Mouse (Mus musculus) intestine, postnatal 0 days (tissue): ENCODE data around the gene Prkcz. TPM values are rescaled to one million over a fixed set of nuclear protein-coding genes. Genes with fewer than 3 reads are reported as not detected.

Experiments used
- ATAC-seq: fragments of 200-750 bp; cut with Nextera tagmentation; 2 replicates; pipeline ENCODE4 v1.8.0; 2017; ENCODE audit warnings: mild to moderate bottlenecking, moderate TSS enrichment, moderate library complexity
- H3K27ac ChIP-seq: fragments of 300-500 bp; sonication (generic); 2 replicates; pipeline ENCODE4 v1.5.1; 2014; ENCODE audit warnings: mild to moderate bottlenecking, low read depth, low read length, moderate library complexity
- H3K27me3 ChIP-seq: fragments of 300-500 bp; sonication (generic); replicated peaks from 2 replicates; pipeline ENCODE4 v1.6.1; 2014; ENCODE audit warnings: low read length, mixed read lengths; ENCODE audit not compliant: control insufficient read depth, insufficient read depth
- H3K36me3 ChIP-seq: fragments of 300-500 bp; sonication (generic); 2 replicates; pipeline ENCODE4 v1.6.1; 2014; ENCODE audit warnings: mild to moderate bottlenecking, moderate library complexity; ENCODE audit not compliant: control insufficient read depth, insufficient read depth
- H3K4me1 ChIP-seq: fragments of 300-500 bp; sonication (generic); replicated peaks from 2 replicates; pipeline ENCODE4 v1.6.1; 2014; ENCODE audit warnings: antibody characterized with exemption, low read length, mixed read lengths; ENCODE audit not compliant: control insufficient read depth, insufficient read depth
- H3K4me2 ChIP-seq: fragments of 300-500 bp; sonication (generic); replicated peaks from 2 replicates; pipeline ENCODE4 v1.6.1; 2014; ENCODE audit warnings: low read depth, mild to moderate bottlenecking, moderate library complexity
- H3K4me3 ChIP-seq: fragments of 300-500 bp; sonication (generic); 2 replicates; pipeline ENCODE4 v1.5.1; 2014; ENCODE audit warnings: low read depth, low read length
- H3K9ac ChIP-seq: fragments of 300-500 bp; sonication (generic); 2 replicates; pipeline ENCODE4 v1.6.1; 2014; ENCODE audit warnings: mild to moderate bottlenecking, low read depth, low read length
- H3K9me3 ChIP-seq: fragments of 300-500 bp; sonication (generic); 2 replicates; pipeline ENCODE4 v1.6.1; 2016; ENCODE audit warnings: mixed run types; ENCODE audit not compliant: control insufficient read depth
- CTCF ChIP-seq: sonication (generic); IDR thresholded peaks from 2 replicates; pipeline ENCODE4 v1.5.1; 2016; ENCODE audit warnings: low read depth, mild to moderate bottlenecking, control low read depth, antibody characterized with exemption, moderate library complexity
- whole genome bisulfite sequencing: fragments of 180-500 bp; shearing (Covaris S2); extraction: QIAGEN DNeasy Blood & Tissue Kit; methylation state at CpG from one replicate; pipeline ENCODE4 v1.1.7; 2014; 5-methylcytosine and 5-hydroxymethylcytosine counted together
- polyA plus RNA-seq: library from polyadenylated mRNA; unstranded; fragments of >200 nt; fragmentation: Nextera tagmentation; extraction: Ambion mirVana; gene quantifications from 2 replicates; pipeline ENCODE4 v1.2.1, GENCODE M21; 2015

Prkcz gene
- polyA plus RNA-seq, 1 experiment from 2014 or later: 31.7 TPM

GRCm38 (mm10) chr4:155298826-155299225, 62.3 kb downstream of the Prkcz start:
- no peak for ATAC-seq
- H3K27me3 ChIP-seq: no peaks in the 10 kb centered on the region
- no peak for TF ChIP-seq CTCF
- WGBS: 93% methylated on average over 4 of the region's 4 CpGs
- H3K27ac ChIP-seq: no peak overlapping the region
- no peaks in the 10 kb centered on the region for H3K4me1 ChIP-seq
- H3K9ac ChIP-seq: no peak overlapping the region
- H3K36me3 ChIP-seq: no peaks in the 10 kb centered on the region; the same call in 1 of the 2 replicates
- H3K9me3 ChIP-seq: no peaks in the 10 kb centered on the region
- H3K4me2 ChIP-seq: no peak overlapping the region
- no peak overlapping the region for H3K4me3 ChIP-seq

GRCm38 (mm10) chr4:155297057-155297456, 64.1 kb downstream of the Prkcz start:
- Histone ChIP-seq H3K36me3 (no peaks in the 10 kb centered on the region; the same call in 1 of the 2 replicates), H3K9me3 (no peaks in the 10 kb centered on the region), H3K4me1 (no peaks in the 10 kb centered on the region), H3K27ac (no peak overlapping the region), H3K4me3 (no peak overlapping the region), H3K9ac (no peak overlapping the region), H3K27me3 (no peaks in the 10 kb centered on the region), H3K4me2 (no peak overlapping the region)
- no peak for ATAC-seq
- WGBS: 62% methylated on average over 2 of the region's 2 CpGs
- TF ChIP-seq CTCF: peak; percentile 60

GRCm38 (mm10) chr4:155295996-155296395, 65.2 kb downstream of the Prkcz start:
- Histone ChIP-seq H3K36me3 (no peaks in the 10 kb centered on the region; the same call in 1 of the 2 replicates), H3K27ac (no peak overlapping the region), H3K9ac (no peak overlapping the region), H3K4me3 (no peak overlapping the region), H3K4me2 (no peak overlapping the region), H3K9me3 (no peaks in the 10 kb centered on the region), H3K27me3 (no peaks in the 10 kb centered on the region), H3K4me1 (no peaks in the 10 kb centered on the region)
- WGBS: 70% methylated on average over 4 of the region's 4 CpGs
- no peak for ATAC-seq
- TF ChIP-seq CTCF: peak; percentile 41; the same call in 1 of the 2 replicates

GRCm38 (mm10) chr4:155295026-155295590, 66.1 kb downstream of the Prkcz start:
- H3K27ac ChIP-seq: no peak overlapping the region
- no peaks in the 10 kb centered on the region for H3K9me3 ChIP-seq
- H3K4me1 ChIP-seq: no peaks in the 10 kb centered on the region
- peak; percentile 44 for TF ChIP-seq CTCF
- H3K36me3 ChIP-seq: no peaks in the 10 kb centered on the region; the same call in 1 of the 2 replicates
- no peak overlapping the region for H3K4me2 ChIP-seq
- H3K9ac ChIP-seq: no peak overlapping the region
- H3K4me3 ChIP-seq: no peak overlapping the region
- H3K27me3 ChIP-seq: no peaks in the 10 kb centered on the region
- no peak for ATAC-seq
- WGBS: 78% methylated on average over 10 of the region's 10 CpGs

- Histone ChIP-seq H3K4me3 (no peak overlapping the region), H3K27me3 (no peaks in the 10 kb centered on the region), H3K36me3 (no peaks in the 10 kb centered on the region; the same call in 1 of the 2 replicates), H3K4me1 (no peaks in the 10 kb centered on the region), H3K9me3 (no peaks in the 10 kb centered on the region), H3K27ac (no peak overlapping the region), H3K4me2 (no peak overlapping the region), H3K9ac (no peak overlapping the region)
- WGBS: 93% methylated on average over 14 of the region's 14 CpGs
- no peak for TF ChIP-seq CTCF
- no peak for ATAC-seq
Observed at GRCm38 (mm10) chr4:155294381-155294780, 66.8 kb downstream of the Prkcz start.

DNA sequence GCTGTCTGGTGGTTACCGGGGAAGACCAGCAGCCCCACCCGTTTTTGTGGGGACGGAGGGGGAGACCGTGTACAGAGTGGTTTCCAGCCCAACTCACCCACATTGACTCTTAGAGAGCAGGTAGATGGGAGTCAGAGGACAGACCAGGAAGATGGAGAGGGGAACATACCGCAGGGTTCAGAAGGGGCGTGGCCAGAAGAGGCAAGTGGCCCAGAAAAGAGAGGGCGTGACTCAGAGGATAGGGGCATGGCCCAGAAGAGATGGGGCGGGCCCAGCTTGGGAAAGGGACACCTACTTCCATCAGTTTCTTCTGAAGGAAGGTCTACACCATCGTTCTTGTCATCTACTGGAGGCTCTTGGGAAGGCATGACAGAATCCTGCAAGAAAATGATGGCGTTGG, 68.3 kb downstream of the Prkcz start:
- Histone ChIP-seq H3K27ac (no peak overlapping the region), H3K4me2 (no peak overlapping the region), H3K4me3 (no peak overlapping the region), H3K9ac (no peak overlapping the region), H3K27me3 (no peaks in the 10 kb centered on the region), H3K4me1 (no peaks in the 10 kb centered on the region), H3K36me3 (peaks cover 6% of the 10 kb centered on the region; the same call in 1 of the 2 replicates), H3K9me3 (no peaks in the 10 kb centered on the region)
- TF ChIP-seq CTCF: no peak
- ATAC-seq: no peak
- 85% methylated on average over 10 of the region's 10 CpGs for WGBS
